Mouse (Mus musculus): Measurements from ENCODE around the gene Fto.

Fto gene

GRCm38 (mm10) chr8:91444636-91445410, 131.5 kb downstream of the Fto start:
- in situ Hi-C loops (cut with MboI, MseI), result no loop called here

DNA sequence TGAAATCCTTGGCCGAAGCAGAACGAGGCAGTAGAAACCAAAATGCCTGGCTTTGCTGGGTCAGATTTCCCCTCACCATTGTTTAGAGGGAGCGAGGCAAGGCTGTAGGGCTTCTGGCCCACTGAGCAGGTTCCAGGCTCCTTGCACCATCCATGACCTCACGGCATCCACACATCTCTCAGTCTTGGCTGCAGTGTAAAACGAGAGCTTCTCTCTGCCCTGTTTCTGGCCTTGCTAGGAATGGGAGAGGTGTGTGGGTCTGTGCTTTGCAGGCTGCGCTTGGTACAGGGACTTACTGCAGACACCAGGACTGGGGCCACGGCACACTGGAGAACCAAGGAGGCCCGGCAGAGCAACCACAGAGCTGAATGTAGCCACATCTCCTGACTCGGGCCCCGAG, 132.2 kb downstream of the Fto start:
- in situ Hi-C loops (cut with MboI, MseI), result no loop called here

DNA sequence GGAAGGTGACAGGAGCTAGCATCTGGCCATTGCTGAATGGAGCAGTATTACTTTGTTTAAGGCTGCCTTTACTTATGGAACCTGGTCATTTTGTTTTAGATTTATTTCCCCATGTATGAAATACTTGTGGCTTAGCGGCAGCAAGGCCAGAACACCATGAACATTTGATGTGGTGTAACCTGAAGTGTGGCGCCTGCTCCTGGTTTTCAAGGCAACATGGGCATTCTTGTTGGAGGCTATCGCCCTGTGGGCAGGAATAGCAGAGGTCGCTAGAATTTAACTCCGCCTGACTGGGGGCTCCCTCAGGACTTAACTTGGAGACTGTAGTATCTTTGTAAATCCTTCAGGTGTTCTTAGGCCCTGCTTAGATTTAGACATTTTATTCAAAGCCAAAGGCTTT, 132.7 kb downstream of the Fto start:
- in situ Hi-C loops (cut with MboI, MseI), result no loop called here

GRCm38 (mm10) chr8:91448667-91449329, 135.5 kb downstream of the Fto start:
- in situ Hi-C loops (cut with MboI, MseI), result no loop called here

DNA sequence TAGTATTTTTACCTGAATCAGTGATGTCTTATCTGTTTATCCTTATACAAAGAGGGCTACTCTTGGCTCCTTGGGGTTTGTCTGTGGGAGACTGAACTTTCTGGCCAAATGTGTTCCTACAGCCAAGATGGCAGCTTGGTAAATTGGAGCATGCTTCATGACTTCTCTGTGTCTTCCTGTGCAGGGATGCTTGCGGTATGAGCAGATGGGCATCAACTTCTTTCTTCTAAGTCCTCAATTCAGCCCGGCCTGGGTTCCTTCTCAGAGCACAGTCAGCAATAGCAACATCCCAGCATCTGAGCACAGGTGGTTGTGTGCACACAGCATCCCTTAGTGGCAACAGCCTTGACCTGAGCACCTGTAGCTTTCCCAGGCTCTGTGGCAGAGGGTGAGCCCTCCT, 141.6 kb downstream of the Fto start:
- in situ Hi-C loops (cut with MboI, MseI), result no loop called here

GRCm38 (mm10) chr8:91455591-91455990, 142.3 kb downstream of the Fto start:
- in situ Hi-C loops (cut with MboI, MseI), result no loop called here

DNA sequence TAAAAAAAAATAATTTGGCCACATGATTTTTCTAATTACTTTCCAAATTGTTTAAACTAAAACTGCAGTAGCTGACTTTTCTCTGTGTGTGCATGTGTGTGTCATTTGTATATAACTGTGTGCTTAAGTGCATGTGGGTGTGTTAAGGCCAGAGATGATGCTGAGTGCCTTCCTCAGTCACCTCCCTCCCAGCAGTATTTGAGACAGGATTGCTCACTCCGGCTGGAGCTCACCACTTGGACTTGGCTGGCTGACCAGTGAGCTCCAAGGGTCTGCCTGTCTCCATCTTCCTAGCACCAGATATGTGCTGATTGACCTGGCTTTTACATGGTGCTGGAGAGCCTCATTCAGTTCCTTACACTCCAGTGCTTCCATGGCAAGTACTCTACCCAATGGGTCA, 144.7 kb downstream of the Fto start:
- in situ Hi-C loops (cut with MboI, MseI), result no loop called here

DNA sequence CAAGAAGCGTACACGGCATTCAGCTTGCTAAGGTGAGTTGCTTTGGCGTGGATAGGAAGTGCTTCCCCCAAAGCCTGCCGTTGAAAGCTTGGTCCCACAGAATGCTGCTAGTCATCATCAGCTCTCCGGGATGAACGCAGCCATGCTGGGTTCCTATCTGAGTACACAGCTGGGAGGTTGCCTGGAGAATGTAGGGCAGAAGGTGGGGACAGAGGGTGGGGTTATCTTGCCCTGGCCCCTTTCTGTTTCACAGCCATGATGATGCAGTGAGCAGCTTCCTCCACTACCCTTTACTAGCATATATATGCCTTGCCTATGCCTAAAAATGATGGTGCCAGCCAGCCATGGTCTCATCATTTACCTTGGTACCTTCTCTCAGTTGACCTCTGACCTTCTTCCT, 147.6 kb downstream of the Fto start:
- in situ Hi-C loops (cut with MboI, MseI), result no loop called here

DNA sequence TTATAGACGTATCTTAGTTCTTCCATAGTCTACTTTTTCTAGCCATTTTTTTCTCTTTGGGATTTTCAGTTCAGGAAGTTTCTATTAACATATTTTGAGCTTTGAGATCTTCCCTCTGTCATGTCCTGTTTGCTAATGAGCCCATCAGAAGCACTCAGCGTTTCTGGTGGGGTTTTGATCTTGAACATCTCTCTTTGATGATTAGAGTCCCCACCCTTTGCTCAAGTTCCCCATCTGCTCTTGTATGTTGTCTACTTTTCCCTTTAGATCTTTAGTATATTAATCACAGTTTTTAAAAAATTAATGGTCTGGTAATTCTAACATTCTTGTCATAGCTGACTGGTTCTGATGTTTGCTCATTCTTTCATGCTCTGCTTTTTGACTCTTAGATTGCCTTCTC, 150.4 kb downstream of the Fto start:
- in situ Hi-C loops (cut with MboI, MseI), result no loop called here

GRCm38 (mm10) chr8:91467463-91467862, 154.1 kb downstream of the Fto start:
- in situ Hi-C loops (cut with MboI, MseI), result no loop called here

DNA sequence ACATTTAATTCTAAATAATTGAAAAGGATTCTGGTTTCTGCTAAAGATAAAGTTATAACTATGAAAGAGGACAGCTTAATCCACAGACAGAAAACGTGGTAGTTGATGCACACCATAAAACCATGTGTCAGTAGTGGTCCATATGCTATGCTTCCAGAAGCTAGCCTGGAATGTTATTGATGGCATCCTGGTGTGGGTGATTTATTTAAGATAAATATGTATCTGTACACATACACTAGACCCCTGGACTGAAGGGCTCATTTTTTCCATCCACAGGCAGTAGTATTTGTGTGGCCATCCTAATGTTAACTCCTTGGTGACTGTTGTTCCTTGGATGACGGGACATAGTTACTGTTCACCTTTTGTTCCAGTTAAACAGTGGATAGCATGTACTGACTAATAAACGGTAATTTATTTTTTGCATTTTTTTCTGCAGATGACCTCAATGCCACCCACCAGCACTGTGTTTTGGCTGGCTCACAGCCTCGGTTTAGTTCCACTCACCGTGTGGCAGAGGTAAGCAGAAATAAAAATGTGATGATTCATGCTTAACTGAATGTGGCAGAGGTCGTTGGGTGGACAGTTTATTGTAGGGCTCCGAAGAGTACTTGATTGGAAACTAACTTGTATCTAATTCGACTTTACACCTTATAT, 154.7 kb downstream of the Fto start:
- in situ Hi-C loops (cut with MboI, MseI), result no loop called here

DNA sequence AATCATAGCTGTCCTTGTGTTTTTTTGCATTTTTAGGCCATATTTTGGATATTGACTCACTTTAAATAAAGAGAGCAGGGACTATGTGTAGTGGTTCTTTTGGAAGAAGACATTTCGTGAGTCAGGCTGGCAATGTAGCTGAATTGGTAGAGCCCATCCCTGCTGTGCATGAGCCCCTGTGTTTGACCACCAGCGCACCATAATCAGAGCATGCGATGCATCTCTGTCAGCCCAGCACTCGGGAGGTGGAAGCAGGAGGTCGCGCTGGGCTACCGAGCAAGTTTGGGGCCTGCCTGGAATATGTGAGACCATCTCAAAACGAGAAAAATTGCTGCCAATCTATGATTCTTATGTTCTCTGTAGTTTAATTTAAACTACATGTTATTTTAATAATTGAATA, 156.1 kb downstream of the Fto start:
- in situ Hi-C loops (cut with MboI, MseI), result no loop called here

GRCm38 (mm10) chr8:91474731-91475279, 161.5 kb downstream of the Fto start:
- in situ Hi-C loops (cut with MboI, MseI), result no loop called here

DNA sequence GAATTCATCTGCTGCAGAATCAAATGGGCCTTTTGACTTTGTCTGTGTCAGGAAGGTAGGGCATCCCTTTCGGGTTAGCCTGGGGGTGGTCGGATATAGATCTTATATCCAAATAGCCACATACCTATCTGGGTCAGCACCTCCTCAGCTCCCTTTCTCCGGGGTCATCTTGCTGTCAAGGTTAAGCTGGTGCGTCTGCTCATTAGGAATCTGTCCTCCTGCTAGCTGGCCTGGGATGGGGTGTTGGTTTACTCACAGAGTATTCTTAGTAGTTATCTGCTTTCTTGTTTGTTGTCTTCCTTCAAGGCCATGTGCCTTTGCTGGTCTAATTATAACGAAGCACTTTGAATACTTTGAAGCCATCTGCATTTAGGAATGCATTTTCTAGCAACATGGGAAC, 163.7 kb downstream of the Fto start:
- in situ Hi-C loops (cut with MboI, MseI), result no loop called here

GRCm38 (mm10) chr8:91477471-91477870, 164.1 kb downstream of the Fto start:
- in situ Hi-C loops (cut with MboI, MseI), result no loop called here

DNA sequence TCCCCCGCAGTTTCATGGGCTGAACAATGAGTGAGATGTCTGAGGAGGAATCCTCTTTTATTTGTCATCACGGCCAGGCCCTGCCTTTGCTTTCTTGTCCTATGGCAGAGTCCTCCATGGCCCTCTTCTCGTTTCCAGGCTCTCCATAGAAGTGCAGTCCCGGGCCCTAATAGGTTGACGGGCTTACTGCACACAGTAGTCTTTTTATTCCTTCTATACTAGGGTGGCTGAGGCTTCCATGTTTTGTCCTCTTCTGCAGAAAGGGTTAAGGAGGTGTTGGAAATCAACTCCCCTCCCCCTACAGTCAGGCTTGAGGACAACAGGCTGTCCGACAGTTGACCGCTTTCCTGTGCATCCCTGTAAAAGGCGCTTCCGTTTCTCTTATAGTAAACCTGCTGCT, 169.2 kb downstream of the Fto start:
- in situ Hi-C loops (cut with MboI, MseI), result no loop called here

DNA sequence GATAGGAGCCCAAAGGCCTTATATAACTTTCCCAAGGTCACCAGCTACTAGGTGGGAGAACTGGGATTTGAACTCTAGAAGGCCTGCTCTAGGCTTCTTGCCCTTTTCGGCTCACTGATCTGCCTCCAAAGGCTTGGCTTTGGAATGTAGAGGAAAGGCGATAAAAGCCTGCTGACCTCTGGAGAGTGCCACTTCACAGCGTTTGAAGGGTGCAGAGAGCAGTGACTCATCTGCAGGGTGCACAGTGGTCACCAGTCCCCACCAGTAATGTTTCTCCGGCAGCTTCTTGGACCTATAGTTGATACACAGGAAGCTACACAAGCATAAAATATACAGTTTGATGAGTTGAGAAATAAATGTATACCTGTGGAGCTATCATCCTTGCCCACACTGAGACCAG, 173.1 kb downstream of the Fto start:
- in situ Hi-C loops (cut with MboI, MseI), result no loop called here

DNA sequence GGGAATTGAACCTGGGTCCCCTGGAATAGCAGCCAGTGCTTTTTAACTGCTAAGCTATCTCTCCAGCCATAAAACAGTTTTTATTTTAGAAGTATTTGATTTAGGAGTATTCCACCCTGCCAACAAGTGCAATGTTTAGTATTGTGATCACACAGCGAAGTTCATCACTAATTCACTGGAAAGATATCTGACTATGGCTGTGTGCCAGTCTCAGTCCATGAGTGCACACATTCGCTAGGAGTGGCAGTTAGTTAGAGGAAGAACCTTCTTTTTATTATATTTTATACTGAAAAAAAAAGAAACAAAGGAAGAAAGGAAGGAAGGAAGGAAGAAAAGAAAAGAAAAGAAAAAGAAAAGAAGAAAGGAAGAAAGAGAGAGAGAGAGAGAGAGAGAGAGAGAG, 174.1 kb downstream of the Fto start:
- in situ Hi-C loops (cut with MboI, MseI), result no loop called here

- in situ Hi-C loops (cut with MboI, MseI), result no loop called here
Observed at GRCm38 (mm10) chr8:91488086-91488783, 174.9 kb downstream of the Fto start.

DNA sequence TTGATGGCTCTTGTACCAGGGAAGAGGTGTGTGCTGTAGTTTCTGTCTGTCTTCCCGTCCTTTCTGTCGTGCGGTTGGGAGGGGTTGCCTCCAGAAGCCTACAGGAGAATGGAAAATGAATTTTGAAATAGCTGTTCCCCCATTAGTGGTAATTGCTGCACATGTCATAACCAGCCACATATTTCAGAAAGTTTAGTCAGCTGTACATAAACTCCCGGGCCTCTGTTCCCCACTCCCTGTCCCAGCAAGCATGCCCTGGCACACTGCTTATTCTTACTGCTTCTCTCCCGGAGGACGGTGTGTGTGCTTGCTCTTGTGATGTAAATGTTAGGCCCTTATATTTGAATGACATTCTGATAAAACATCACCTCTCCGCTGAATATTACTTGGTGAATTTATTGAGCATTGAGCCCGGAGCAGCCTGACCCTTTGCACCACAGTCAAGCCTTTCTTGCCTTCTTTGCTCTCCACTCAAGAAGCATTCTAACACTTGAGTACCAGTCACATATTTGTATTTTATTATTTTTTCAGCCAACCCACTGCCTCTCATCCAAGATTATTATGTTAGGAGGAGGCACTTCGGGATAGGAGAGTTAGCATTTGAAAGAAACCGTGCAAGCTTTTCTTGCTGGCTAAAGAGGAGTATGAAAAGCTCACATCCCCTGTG, 175.6 kb downstream of the Fto start:
- in situ Hi-C loops (cut with MboI, MseI), result no loop called here

DNA sequence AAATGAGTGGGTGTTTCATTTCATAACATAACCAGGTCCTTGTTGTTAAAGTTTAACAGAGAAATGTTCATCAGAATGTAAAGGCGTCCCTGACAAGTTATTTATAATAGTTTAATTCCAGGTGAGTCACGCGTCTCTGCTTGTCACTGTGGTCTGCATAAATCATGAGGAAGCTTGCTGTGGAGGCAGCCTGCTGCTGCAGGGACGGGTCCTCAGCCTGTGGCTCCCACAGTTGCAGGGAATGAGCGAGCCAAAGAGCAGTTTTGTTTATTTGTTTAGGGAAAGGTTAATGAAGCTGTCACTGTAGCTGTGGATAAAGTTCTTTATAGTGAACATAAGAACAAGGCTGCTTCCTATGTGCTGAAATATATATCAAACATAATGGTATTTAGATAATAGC, 176.7 kb downstream of the Fto start:
- in situ Hi-C loops (cut with MboI, MseI), result no loop called here

DNA sequence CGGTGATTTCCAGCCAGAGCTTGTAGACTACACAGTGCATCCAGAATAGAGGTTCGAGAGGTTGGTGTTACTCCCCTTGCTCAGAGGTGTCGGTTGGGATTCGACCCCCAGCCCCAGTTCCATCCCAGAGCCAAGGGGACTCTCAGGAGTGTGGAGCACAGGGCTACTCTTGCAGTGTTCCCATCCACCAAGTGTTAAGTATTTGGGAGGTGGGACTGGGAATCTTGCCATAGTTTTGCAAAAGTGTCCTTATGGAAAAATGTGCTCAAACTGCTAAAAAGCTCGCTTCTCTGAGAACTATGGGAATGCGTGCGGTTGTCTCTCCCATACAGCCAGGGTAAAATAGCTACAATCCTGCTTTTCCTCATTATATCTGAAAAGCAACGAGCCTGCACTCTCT, 180.0 kb downstream of the Fto start:
- in situ Hi-C loops (cut with MboI, MseI), result no loop called here

Data from T-helper 2 cell (primary cell).